Mouse (Mus musculus): ENCODE measurements around the gene Pcmt1. TPM values are rescaled to one million over a fixed set of nuclear protein-coding genes. Genes with fewer than 3 reads are reported as not detected.
"Not testable (repeated sequence)": the region's sequence is repeated elsewhere in the genome, so short reads cannot be mapped to it uniquely, and the experiment has no call there.

Gene Pcmt1
- polyA plus RNA-seq, 1 experiment from 2014 or later, result 134 TPM

DNA sequence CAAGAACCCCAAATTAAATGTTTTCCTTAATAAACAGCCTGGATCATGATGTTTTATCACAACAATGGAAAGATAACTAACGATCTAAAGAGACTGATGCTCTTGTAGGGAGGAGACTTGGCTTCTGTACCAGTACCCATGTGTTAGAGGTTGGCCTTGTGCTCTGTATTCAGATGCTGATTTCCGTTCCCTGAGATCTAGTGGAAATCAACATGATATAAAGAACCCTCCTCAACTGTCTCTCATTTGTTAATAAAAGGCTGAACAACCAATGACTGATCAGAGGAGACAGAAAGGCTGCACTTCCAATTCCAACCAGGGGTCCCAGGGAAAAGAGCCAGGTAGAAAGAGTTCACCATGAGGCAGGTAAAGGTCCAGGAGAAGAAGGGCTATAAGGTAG lies 35.0 kb downstream of the Pcmt1 start:
- no peak for ATAC-seq (ENCODE audit: insufficient number of reproducible peaks, low FRiP score)
- Histone ChIP-seq H3K27ac (ENCODE audit: poor library complexity, severe bottlenecking) (no peak overlapping the region), H3K9ac (no peak overlapping the region), H3K4me2 (no peak overlapping the region), H3K27me3 (replicated peaks) (no peaks in the 10 kb centered on the region), H3K36me3 (peaks cover 63% of the 10 kb centered on the region), H3K4me1 (replicated peaks) (peaks cover 9% of the 10 kb centered on the region), H3K9me3 (replicated peaks) (no peaks in the 10 kb centered on the region), H3K4me3 (no peak overlapping the region)
- WGBS, result 84% methylated on average over 2 of the region's 2 CpGs

DNA sequence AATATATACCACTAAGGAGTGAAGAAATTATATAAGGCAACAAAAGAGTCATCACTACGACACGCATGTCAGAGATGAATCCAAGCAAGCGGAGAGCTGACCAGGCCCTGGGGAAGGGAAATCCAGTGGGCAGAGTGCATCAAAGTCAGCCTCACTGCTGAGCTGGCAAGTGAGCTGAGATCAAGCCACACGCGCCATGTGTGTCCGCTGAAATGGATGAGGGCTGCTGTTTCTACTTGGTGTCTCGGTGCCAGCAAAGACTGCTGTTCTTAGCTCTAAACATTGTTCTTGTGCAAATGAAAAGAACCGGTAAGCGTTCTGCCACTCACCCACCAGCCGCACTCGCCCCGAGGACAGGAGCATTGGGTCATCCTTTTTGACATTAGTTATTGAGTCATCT lies 40.6 kb downstream of the Pcmt1 start:
- Histone ChIP-seq H3K36me3 (peaks cover 73% of the 10 kb centered on the region), H3K9ac (no peak overlapping the region), H3K4me3 (no peak overlapping the region), H3K27ac (ENCODE audit: poor library complexity, severe bottlenecking) (no peak overlapping the region), H3K4me2 (no peak overlapping the region), H3K27me3 (replicated peaks) (no peaks in the 10 kb centered on the region), H3K4me1 (replicated peaks) (no peaks in the 10 kb centered on the region), H3K9me3 (replicated peaks) (no peaks in the 10 kb centered on the region)
- ATAC-seq (ENCODE audit: insufficient number of reproducible peaks, low FRiP score), result no peak
- WGBS, result 95% methylated on average over 12 of the region's 12 CpGs

DNA sequence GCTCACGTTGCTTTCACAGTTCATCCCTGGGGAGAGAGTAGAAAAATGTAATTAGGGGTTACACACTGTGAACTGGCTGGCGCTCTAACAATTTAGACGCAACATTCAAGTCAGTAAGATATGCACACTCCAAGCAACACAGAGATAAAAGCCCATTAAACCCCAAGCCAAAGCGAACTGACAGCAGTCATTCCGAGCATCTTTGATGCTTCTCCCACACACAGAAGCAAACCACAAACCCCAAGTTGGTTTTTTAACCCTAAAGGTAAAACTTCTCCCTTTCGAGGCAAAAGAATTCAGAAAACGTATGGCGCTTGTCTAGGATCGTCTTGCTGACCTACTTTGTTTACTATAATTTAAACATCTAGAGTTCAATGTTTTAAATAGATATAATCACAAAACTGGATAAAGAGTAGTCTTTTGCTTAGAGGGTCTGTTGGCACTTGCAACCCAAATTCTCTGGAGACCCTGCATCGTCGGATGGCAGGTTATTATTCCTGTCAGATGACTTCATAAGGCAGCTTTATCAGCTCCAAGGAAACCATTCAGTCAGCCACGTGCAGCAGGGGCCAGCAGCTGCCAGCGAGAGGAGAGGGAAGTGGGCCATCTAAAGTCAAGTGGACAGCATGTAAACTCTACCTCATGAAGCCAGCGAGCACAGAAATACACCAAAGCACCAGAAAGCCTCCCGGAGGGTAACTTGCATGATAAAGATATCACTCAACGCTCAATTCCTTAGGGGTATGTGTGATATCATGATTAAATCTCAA lies 49.8 kb downstream of the Pcmt1 start:
- 55% methylated on average over 16 of the region's 16 CpGs for WGBS
- peaks cover 18% of the 10 kb centered on the region for H3K36me3 ChIP-seq
- peaks cover 37% of the 10 kb centered on the region for H3K4me1 ChIP-seq (replicated peaks)
- H3K4me2 ChIP-seq, result no peak overlapping the region
- peak overlapping the region; percentile 1; the same call in 1 of the 2 replicates for H3K27ac ChIP-seq (ENCODE audit: poor library complexity, severe bottlenecking)
- no peaks in the 10 kb centered on the region for H3K27me3 ChIP-seq (replicated peaks)
- no peak for ATAC-seq (ENCODE audit: insufficient number of reproducible peaks, low FRiP score)
- no peaks in the 10 kb centered on the region for H3K9me3 ChIP-seq (replicated peaks)
- no peak overlapping the region for H3K9ac ChIP-seq
- H3K4me3 ChIP-seq, result no peak overlapping the region

DNA sequence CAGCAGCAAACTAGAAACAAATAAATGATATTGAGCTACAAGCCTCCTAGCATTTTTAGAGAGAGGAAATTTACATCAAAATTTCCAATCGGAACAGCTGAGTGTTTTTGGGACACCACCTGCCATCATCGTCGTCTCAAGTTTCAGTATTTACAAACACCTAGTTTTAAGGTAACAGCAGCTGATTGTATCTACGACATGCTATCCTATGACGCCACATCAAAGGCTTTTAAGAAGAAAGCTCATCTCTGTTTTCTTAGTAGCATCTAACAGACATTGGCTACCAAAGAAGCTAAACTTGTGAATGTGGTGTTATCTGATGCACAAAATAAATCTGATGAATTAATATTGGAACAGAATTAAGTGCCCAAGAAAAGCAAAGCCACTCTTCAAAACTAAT lies 50.6 kb downstream of the Pcmt1 start:
- no peaks in the 10 kb centered on the region for H3K9me3 ChIP-seq (replicated peaks)
- ATAC-seq (ENCODE audit: insufficient number of reproducible peaks, low FRiP score), result no peak
- H3K9ac ChIP-seq, result no peak overlapping the region
- no peak overlapping the region for H3K27ac ChIP-seq (ENCODE audit: poor library complexity, severe bottlenecking)
- peaks cover 18% of the 10 kb centered on the region for H3K36me3 ChIP-seq
- 90% methylated on average over 5 of the region's 5 CpGs for WGBS
- no peaks in the 10 kb centered on the region for H3K27me3 ChIP-seq (replicated peaks)
- H3K4me3 ChIP-seq, result no peak overlapping the region
- peaks cover 37% of the 10 kb centered on the region for H3K4me1 ChIP-seq (replicated peaks)
- no peak overlapping the region for H3K4me2 ChIP-seq

DNA sequence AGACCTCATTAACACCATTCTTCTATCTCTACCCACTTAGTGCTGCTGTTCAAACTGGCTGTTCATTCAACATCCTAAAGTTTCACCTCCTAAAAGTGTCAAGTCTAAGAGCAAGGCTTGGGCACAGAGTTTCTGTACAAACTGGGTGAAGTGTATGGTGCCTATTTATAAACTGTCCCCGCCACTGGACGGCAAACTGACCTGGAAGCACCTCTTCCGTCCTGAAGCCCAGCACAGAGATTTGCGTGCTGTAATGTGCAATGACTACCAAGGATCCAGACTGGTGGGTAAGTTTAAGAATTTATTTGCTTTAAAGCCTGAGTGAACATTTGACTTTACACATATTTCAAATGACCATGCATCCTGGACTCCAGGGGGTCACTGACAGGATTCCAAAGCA lies 51.8 kb downstream of the Pcmt1 start:
- 53% methylated on average over 4 of the region's 4 CpGs for WGBS
- H3K9me3 ChIP-seq (replicated peaks), result no peaks in the 10 kb centered on the region
- no peaks in the 10 kb centered on the region for H3K27me3 ChIP-seq (replicated peaks)
- peaks cover 18% of the 10 kb centered on the region for H3K36me3 ChIP-seq
- no peak for ATAC-seq (ENCODE audit: insufficient number of reproducible peaks, low FRiP score)
- no peak overlapping the region for H3K4me2 ChIP-seq
- H3K4me3 ChIP-seq, result no peak overlapping the region
- H3K27ac ChIP-seq (ENCODE audit: poor library complexity, severe bottlenecking), result no peak overlapping the region
- no peak overlapping the region for H3K9ac ChIP-seq
- H3K4me1 ChIP-seq (replicated peaks), result peaks cover 39% of the 10 kb centered on the region

DNA sequence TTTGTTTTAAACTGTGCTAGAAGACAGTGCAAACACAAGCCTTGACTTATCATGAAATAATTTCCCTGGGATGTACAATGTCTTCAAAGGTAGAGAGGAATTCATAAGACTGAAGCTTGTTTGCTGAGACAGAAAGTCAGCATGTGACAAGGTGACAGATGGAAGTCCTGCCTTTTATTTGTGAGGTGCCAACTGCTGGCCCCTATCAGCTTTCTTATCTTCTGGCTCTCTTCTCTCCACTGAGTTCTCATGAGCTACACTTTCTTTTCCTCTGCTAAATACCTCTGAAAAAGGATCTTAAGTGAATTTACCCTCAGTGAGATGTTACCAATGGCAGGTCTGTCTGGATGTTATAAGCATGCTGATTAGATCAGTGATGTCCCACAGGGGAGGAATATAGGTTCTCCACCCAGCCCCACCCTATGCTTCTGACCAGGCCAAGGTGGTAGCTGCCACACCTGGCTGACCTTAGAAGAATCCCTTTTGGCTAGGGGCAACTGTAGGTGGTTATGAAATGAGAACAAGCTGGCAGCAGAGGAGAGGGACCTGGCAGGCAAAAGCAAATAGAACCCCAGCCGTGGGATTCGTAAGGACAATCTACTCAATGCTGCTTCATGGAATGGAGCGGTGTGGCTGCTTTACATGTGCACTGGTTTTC lies 56.9 kb downstream of the Pcmt1 start:
- H3K27ac ChIP-seq (ENCODE audit: poor library complexity, severe bottlenecking), result no peak overlapping the region
- WGBS, result 85% methylated on average over 3 of the region's 3 CpGs
- H3K4me2 ChIP-seq, result no peak overlapping the region
- H3K4me3 ChIP-seq, result no peak overlapping the region
- H3K36me3 ChIP-seq, result peaks cover 4% of the 10 kb centered on the region; the same call in 1 of the 2 replicates
- H3K9ac ChIP-seq, result no peak overlapping the region
- H3K9me3 ChIP-seq (replicated peaks), result no peaks in the 10 kb centered on the region
- ATAC-seq (ENCODE audit: insufficient number of reproducible peaks, low FRiP score), result no peak
- H3K4me1 ChIP-seq (replicated peaks), result peaks cover 53% of the 10 kb centered on the region
- no peaks in the 10 kb centered on the region for H3K27me3 ChIP-seq (replicated peaks)

DNA sequence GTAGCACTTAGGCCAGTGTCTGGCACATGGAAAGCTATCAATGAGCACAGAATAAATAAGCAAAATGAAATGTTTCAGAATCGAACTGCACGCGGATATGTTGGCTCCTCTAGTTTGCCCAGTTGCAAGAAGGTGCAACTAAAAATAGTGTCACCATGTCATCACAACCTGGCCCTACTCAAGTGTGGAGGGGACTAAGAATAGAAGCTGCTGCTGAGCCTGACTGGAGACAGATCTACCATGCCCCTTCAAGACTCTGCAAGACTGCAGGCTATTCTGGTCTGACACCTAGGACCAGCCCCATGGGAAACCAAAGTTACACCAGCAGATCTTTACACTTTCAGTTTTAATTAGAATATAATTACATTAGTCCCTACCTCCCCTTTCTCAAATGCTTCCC lies 58.6 kb downstream of the Pcmt1 start:
- no peaks in the 10 kb centered on the region for H3K9me3 ChIP-seq (replicated peaks)
- H3K27me3 ChIP-seq (replicated peaks), result no peaks in the 10 kb centered on the region
- H3K4me1 ChIP-seq (replicated peaks), result peaks cover 42% of the 10 kb centered on the region
- WGBS, result 41% methylated on average over 3 of the region's 3 CpGs
- H3K36me3 ChIP-seq, result no peaks in the 10 kb centered on the region
- no peak overlapping the region for H3K9ac ChIP-seq
- no peak overlapping the region for H3K4me3 ChIP-seq
- H3K27ac ChIP-seq (ENCODE audit: poor library complexity, severe bottlenecking), result peak overlapping the region; percentile 34
- no peak for ATAC-seq (ENCODE audit: insufficient number of reproducible peaks, low FRiP score)
- H3K4me2 ChIP-seq, result peak overlapping the region; percentile 19; the same call in 1 of the 2 replicates

DNA sequence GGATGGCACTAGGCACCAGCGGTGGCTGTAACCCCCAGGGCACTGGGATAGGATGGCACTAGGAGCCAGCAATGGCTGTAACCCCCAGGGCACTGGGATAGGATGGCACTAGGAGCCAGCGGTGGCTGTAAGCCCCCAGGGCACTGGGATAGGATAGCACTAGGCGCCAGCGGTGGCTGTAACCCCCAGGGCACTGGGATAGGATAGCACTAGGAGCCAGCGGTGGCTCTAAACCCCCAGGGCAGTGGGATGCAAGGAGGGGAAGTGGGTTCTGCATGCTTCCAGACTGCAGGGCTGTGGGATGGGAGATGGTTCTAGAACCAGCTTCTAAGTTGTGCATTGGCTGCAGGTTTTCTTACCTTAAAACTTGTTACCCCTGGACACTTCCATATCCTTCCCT lies 60.2 kb downstream of the Pcmt1 start:
- 62% methylated on average over 5 of the region's 5 CpGs for WGBS

DNA sequence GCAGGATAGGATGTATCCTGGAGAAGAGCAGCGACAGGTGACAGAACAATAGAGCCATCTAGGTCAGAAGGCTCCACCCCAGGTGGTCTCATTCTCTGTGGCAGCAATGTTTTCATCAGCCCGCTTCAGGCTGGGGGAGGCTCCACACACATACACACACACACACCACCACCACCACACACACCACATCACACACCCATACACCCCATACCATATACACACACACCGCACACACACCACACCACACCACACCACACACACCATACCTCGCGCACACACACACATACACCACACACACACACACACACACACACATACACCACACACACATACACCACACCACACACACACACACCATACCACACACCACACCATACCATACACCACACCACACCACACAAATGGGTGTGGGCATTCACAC lies 61.1 kb downstream of the Pcmt1 start:
- H3K9me3 ChIP-seq (replicated peaks), result peaks cover under 1% of the 10 kb centered on the region
- H3K27ac ChIP-seq (ENCODE audit: poor library complexity, severe bottlenecking), result no peak overlapping the region
- no peak overlapping the region for H3K4me3 ChIP-seq
- H3K36me3 ChIP-seq, result peaks cover 1% of the 10 kb centered on the region
- 93% methylated on average over 4 of the region's 5 CpGs for WGBS
- no peak overlapping the region for H3K4me2 ChIP-seq
- H3K4me1 ChIP-seq (replicated peaks), result peaks cover 37% of the 10 kb centered on the region
- no peaks in the 10 kb centered on the region for H3K27me3 ChIP-seq (replicated peaks)
- ATAC-seq (ENCODE audit: insufficient number of reproducible peaks, low FRiP score), result no peak
- no peak overlapping the region for H3K9ac ChIP-seq

More for the DNA sequence above, 60.2 kb downstream of the Pcmt1 start:
- no peak overlapping the region for H3K4me2 ChIP-seq
- no peaks in the 10 kb centered on the region for H3K27me3 ChIP-seq (replicated peaks)
- H3K9ac ChIP-seq, result no peak overlapping the region
- no peak overlapping the region for H3K4me3 ChIP-seq
- no peak overlapping the region for H3K27ac ChIP-seq (ENCODE audit: poor library complexity, severe bottlenecking)
- H3K4me1 ChIP-seq (replicated peaks), result peaks cover 37% of the 10 kb centered on the region
- H3K36me3 ChIP-seq, result no peaks in the 10 kb centered on the region
- no peaks in the 10 kb centered on the region for H3K9me3 ChIP-seq (replicated peaks)
- ATAC-seq (ENCODE audit: insufficient number of reproducible peaks, low FRiP score), result no peak

DNA sequence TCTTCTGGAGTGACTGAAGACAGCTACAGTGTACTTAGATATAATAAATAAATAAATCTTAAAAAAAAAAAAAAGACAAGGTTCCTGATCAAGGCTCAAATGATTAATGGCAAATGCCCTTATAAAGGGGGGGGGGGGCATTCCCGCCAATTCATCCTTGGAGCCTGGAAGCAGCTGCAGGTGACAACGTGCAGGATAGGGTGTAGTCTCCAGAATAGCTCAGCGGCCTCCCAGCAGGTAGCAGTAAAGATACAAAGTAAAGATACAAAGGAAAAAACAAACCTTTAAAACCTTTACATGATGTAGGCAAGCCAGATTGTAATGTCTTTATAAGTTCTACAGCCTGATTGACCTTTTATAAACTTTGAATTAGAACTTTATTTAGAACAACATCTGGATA lies 63.4 kb downstream of the Pcmt1 start:
- 71% methylated on average over 3 of the region's 3 CpGs for WGBS
- H3K9ac ChIP-seq; H3K4me2 ChIP-seq; H3K27me3 ChIP-seq (replicated peaks); H3K27ac ChIP-seq (ENCODE audit: poor library complexity, severe bottlenecking); ATAC-seq (ENCODE audit: insufficient number of reproducible peaks, low FRiP score); H3K4me3 ChIP-seq; H3K9me3 ChIP-seq (replicated peaks); H3K36me3 ChIP-seq: not testable (repeated sequence)
- peaks cover 22% of the 10 kb centered on the region for H3K4me1 ChIP-seq (replicated peaks)

DNA sequence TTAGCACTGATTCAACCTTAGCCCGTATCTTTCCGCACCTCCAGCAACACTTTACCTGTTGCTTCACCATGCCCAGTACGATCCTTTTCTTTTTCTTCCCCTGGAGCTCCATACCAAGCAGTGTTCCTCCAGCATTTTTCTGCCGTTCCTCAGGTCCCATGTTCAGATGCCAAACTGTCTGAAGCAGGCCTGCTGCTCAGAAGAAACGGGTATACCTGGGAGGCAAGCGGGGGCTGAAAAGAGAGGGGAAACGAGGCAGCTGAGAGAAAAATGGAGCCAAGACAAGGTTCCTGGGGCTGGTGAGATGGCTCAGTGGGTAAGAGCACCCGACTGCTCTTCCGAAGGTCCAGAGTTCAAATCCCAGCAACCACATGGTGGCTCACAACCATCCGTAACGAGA lies 63.8 kb downstream of the Pcmt1 start:
- H3K9ac ChIP-seq; ATAC-seq (ENCODE audit: insufficient number of reproducible peaks, low FRiP score); H3K27me3 ChIP-seq (replicated peaks); H3K9me3 ChIP-seq (replicated peaks); H3K27ac ChIP-seq (ENCODE audit: poor library complexity, severe bottlenecking); H3K36me3 ChIP-seq; H3K4me2 ChIP-seq; H3K4me3 ChIP-seq: not testable (repeated sequence)
- peaks cover 19% of the 10 kb centered on the region for H3K4me1 ChIP-seq (replicated peaks)
- 89% methylated on average over 11 of the region's 11 CpGs for WGBS

Data from heart, embryonic 12.5 days (tissue).